In the genomic region with DNA sequence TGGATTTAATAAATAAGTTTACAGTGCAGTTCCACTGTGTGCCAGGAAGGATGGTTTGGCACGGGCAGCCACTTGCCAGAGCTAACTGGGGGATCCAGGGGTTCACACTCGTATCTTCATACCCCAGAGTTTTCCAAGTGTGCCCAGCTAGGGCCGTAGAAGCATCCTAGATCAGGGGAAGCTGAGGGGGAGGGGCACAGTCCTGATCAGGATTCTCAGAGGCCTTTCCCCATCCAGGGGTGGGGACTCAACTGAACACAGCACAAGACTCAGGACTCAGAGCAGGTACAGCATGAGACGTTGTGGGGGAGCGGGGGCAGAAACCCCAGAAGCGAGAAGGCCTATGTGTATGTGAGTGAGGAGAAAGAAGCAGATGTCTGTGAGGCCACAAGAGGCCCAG, we compare ENCODE assay signal across 10 mouse cellular contexts. TPM values are rescaled to one million over a fixed set of nuclear protein-coding genes. Genes with fewer than 3 reads are reported as not detected.
A peak's percentile ranks its signal among the peaks of the same experiment; 100 is the strongest.
DNase-seq lines count a peak whose midpoint lies in the region; ATAC-seq and TF ChIP-seq lines count a peak whose summit lies in the region.
"Had no signal": no experiment of that assay in that cellular context is flagged by ENCODE, and none has a peak within 500 bp of the region (broad histone marks: within the 10 kb centered on the region; RNA-seq: fewer than 3 reads in every experiment).

No protein-coding gene starts in this region.

- ATAC-seq in heart, embryonic 11.5 days (replicated peaks; ENCODE audit: insufficient number of reproducible peaks, low FRiP score, low TSS enrichment) = no peak
- ATAC-seq in lung, embryonic 16.5 days (ENCODE audit: low read depth) = peak; percentile 3; the same call in 1 of the 2 replicates
- ATAC-seq in embryonic facial prominence, embryonic 11.5 days (replicated peaks; ENCODE audit: insufficient number of reproducible peaks, low FRiP score, low TSS enrichment, low read depth) = no peak
- no peak for ATAC-seq in limb, embryonic 15.5 days (ENCODE audit: insufficient number of reproducible peaks, low FRiP score, low TSS enrichment, low read depth)

- 0 out of 2 replicates have a peak overlapping the region, but pooled peaks have one; percentile 1 for H3K4me3 ChIP-seq in heart, embryonic 11.5 days (ENCODE audit: low read depth, low read length)
- no peak overlapping the region for H3K4me3 ChIP-seq in lung, embryonic 16.5 days (ENCODE audit: low read length)
- no peak overlapping the region for H3K4me3 ChIP-seq in lung, adult 2 months (replicated peaks; ENCODE audit: extremely low read depth, low read depth, low read length)
- no peak overlapping the region for H3K4me3 ChIP-seq in embryonic facial prominence, embryonic 11.5 days (ENCODE audit: low read depth, low read length)
- no peak overlapping the region for H3K4me3 ChIP-seq in limb, embryonic 15.5 days

- H3K36me3 ChIP-seq in heart, embryonic 11.5 days (ENCODE audit: control insufficient read depth, insufficient read depth, low read length) = peaks cover 2% of the 10 kb centered on the region; the same call in 1 of the 2 replicates
- peaks cover 24% of the 10 kb centered on the region for H3K36me3 ChIP-seq in lung, embryonic 16.5 days (ENCODE audit: control insufficient read depth, insufficient read depth, low read length)
- no peaks in the 10 kb centered on the region; the same call in none of the 2 replicates for H3K36me3 ChIP-seq in embryonic facial prominence, embryonic 11.5 days (replicated peaks; ENCODE audit: control insufficient read depth, insufficient read depth, low read depth, low read length)
- peaks cover 45% of the 10 kb centered on the region for H3K36me3 ChIP-seq in limb, embryonic 15.5 days

- H3K9ac ChIP-seq in heart, embryonic 11.5 days (ENCODE audit: low read depth, low read length) = peak overlapping the region; percentile 28; the same call in 1 of the 2 replicates
- H3K9ac ChIP-seq in lung, embryonic 16.5 days (ENCODE audit: low read length) = peak overlapping the region; percentile 16
- H3K9ac ChIP-seq in embryonic facial prominence, embryonic 11.5 days (replicated peaks; ENCODE audit: low read length) = no peak overlapping the region; the same call in 1 of the 2 replicates
- 0 out of 2 replicates have a peak overlapping the region, but pooled peaks have one; percentile 17 for H3K9ac ChIP-seq in limb, embryonic 15.5 days

- H3K27me3 ChIP-seq in heart, embryonic 11.5 days (ENCODE audit: control insufficient read depth, insufficient read depth, low read length) = no peaks in the 10 kb centered on the region
- no peaks in the 10 kb centered on the region for H3K27me3 ChIP-seq in lung, embryonic 16.5 days (ENCODE audit: control insufficient read depth, insufficient read depth, low read depth, low read length)
- H3K27me3 ChIP-seq in embryonic facial prominence, embryonic 11.5 days (ENCODE audit: control insufficient read depth, insufficient read depth, low read length) = no peaks in the 10 kb centered on the region
- no peaks in the 10 kb centered on the region for H3K27me3 ChIP-seq in limb, embryonic 15.5 days

- no peak for TF ChIP-seq CTCF in lung, adult 2 months (IDR thresholded peaks at IDR 0.05; ENCODE audit: insufficient read depth, low read length)

- WGBS in heart, embryonic 11.5 days (ENCODE audit: insufficient replicate concordance) = 43% methylated on average over 6 of the region's 6 CpGs
- 47% methylated on average over 6 of the region's 6 CpGs for WGBS in lung, embryonic 16.5 days
- WGBS in lung, adult 2 months = 63% methylated on average over 6 of the region's 6 CpGs
- WGBS in embryonic facial prominence, embryonic 11.5 days = 51% methylated on average over 6 of the region's 6 CpGs
- WGBS in limb, embryonic 15.5 days = 41% methylated on average over 6 of the region's 6 CpGs

- no peak for DNase-seq in heart, postnatal 14 days
- no peak for DNase-seq in lung, adult 2 months
- no peak for DNase-seq in embryonic facial prominence, embryonic 11.5 days (ENCODE audit: low spot score)
- DNase-seq in cerebellum, adult 11-12 months = no peak
- DNase-seq in frontal cortex, postnatal 36 days (ENCODE audit: low spot score in 2 of 2) = no peak
- DNase-seq: thymus, postnatal 25 days had no signal

- H3K27ac ChIP-seq in heart, embryonic 11.5 days (ENCODE audit: low read depth, low read length) = peak overlapping the region; percentile 79
- peak overlapping the region; percentile 91 for H3K27ac ChIP-seq in lung, embryonic 16.5 days (ENCODE audit: low read length)
- peak overlapping the region; percentile 13; the same call in 1 of the 2 replicates for H3K27ac ChIP-seq in embryonic facial prominence, embryonic 11.5 days (replicated peaks; ENCODE audit: low read depth, low read length)
- H3K27ac ChIP-seq in limb, embryonic 15.5 days = peak overlapping the region; percentile 83

- H3K9me3 ChIP-seq in heart, embryonic 11.5 days (replicated peaks; ENCODE audit: control insufficient read depth, low read length) = no peaks in the 10 kb centered on the region
- no peaks in the 10 kb centered on the region for H3K9me3 ChIP-seq in lung, embryonic 16.5 days (ENCODE audit: control insufficient read depth, low read length)
- no peaks in the 10 kb centered on the region for H3K9me3 ChIP-seq in embryonic facial prominence, embryonic 11.5 days (replicated peaks; ENCODE audit: control insufficient read depth, low read length)
- no peaks in the 10 kb centered on the region for H3K9me3 ChIP-seq in limb, embryonic 15.5 days

- H3K4me1 ChIP-seq in heart, embryonic 11.5 days (ENCODE audit: control insufficient read depth, insufficient read depth, low read length) = peaks cover 78% of the 10 kb centered on the region
- peaks cover 72% of the 10 kb centered on the region for H3K4me1 ChIP-seq in lung, embryonic 16.5 days (replicated peaks; ENCODE audit: control insufficient read depth, insufficient read depth, low read length)
- H3K4me1 ChIP-seq in lung, adult 2 months (ENCODE audit: control insufficient read depth, insufficient read depth, low read length) = peaks cover 2% of the 10 kb centered on the region; the same call in 1 of the 2 replicates
- H3K4me1 ChIP-seq in embryonic facial prominence, embryonic 11.5 days (ENCODE audit: control insufficient read depth, insufficient read depth, low read length) = peaks cover 12% of the 10 kb centered on the region
- H3K4me1 ChIP-seq in limb, embryonic 15.5 days = peaks cover 90% of the 10 kb centered on the region

- H3K4me2 ChIP-seq in heart, embryonic 11.5 days = peak overlapping the region; percentile 48
- peak overlapping the region; percentile 40; the same call in 1 of the 2 replicates for H3K4me2 ChIP-seq in lung, embryonic 16.5 days (ENCODE audit: low read depth, low read length)
- H3K4me2 ChIP-seq in embryonic facial prominence, embryonic 11.5 days (ENCODE audit: low read depth, low read length) = no peak overlapping the region
- H3K4me2 ChIP-seq in limb, embryonic 15.5 days = peak overlapping the region; percentile 30

- no peak for TF ChIP-seq POLR2A in lung, adult 2 months (IDR thresholded peaks at IDR 0.05; ENCODE audit: borderline replicate concordance, extremely low read depth, low read depth, low read length)

- intact Hi-C loops in heart, postnatal 14 days (cut with DNase I) = no loop called here

RNA-seq across cellular contexts. Expression of a gene that starts 14.2 kb away (rescaled TPM):
- 8.5 and 8.8 TPM in 2 replicates for polyA plus RNA-seq in heart, embryonic 11.5 days (2014; fragmentation: Nextera tagmentation; extraction: Ambion mirVana)
- 10 to 100 TPM; 30.3 to 31.6 TPM for total RNA-seq in heart, postnatal 14 days (2021)
- 10.6 and 11.8 TPM in 2 replicates for polyA plus RNA-seq in lung, embryonic 16.5 days (2015; fragmentation: Nextera tagmentation; extraction: Ambion mirVana)
- 56.6 and 59.0 TPM in 2 replicates for polyA plus RNA-seq in lung, adult 2 months (2012; rRNA removed)
- 8.1 and 10.0 TPM in 2 replicates for polyA plus RNA-seq in embryonic facial prominence, embryonic 11.5 days (2014; fragmentation: Nextera tagmentation; extraction: Ambion mirVana)
- polyA plus RNA-seq in limb, embryonic 15.5 days (2015; fragmentation: Nextera tagmentation; extraction: Ambion mirVana) = 8.0 and 8.5 TPM in 2 replicates
- total RNA-seq: megakaryocyte-erythroid progenitor cell, adult 5-6 weeks had no signal

RNA-seq across cellular contexts. Expression of a gene that starts 54.5 kb away (rescaled TPM):
- 2.3 and 3.0 TPM in 2 replicates for polyA plus RNA-seq in heart, embryonic 11.5 days (2014; fragmentation: Nextera tagmentation; extraction: Ambion mirVana)
- 1 to 10 TPM; 2.4 to 3.3 TPM for total RNA-seq in heart, postnatal 14 days (2021)
- 3.0 and 3.8 TPM in 2 replicates for polyA plus RNA-seq in lung, embryonic 16.5 days (2015; fragmentation: Nextera tagmentation; extraction: Ambion mirVana)
- 13.1 and 20.0 TPM in 2 replicates for polyA plus RNA-seq in lung, adult 2 months (2012; rRNA removed)
- 1.8 and 2.3 TPM in 2 replicates for polyA plus RNA-seq in embryonic facial prominence, embryonic 11.5 days (2014; fragmentation: Nextera tagmentation; extraction: Ambion mirVana)
- 4.4 and 6.2 TPM in 2 replicates for polyA plus RNA-seq in limb, embryonic 15.5 days (2015; fragmentation: Nextera tagmentation; extraction: Ambion mirVana)

RNA-seq across cellular contexts. Expression of a gene that starts 56.7 kb away (rescaled TPM):
- polyA plus RNA-seq in heart, embryonic 11.5 days (2014; fragmentation: Nextera tagmentation; extraction: Ambion mirVana) = 2.1 and 2.8 TPM in 2 replicates
- total RNA-seq in heart, postnatal 14 days (2021) = 1 to 10 TPM; 4.1 to 4.5 TPM
- polyA plus RNA-seq in lung, embryonic 16.5 days (2015; fragmentation: Nextera tagmentation; extraction: Ambion mirVana) = 9.1 and 10.1 TPM in 2 replicates
- 59.1 and 61.6 TPM in 2 replicates for polyA plus RNA-seq in lung, adult 2 months (2012; rRNA removed)
- 1.8 and 1.9 TPM in 2 replicates for polyA plus RNA-seq in embryonic facial prominence, embryonic 11.5 days (2014; fragmentation: Nextera tagmentation; extraction: Ambion mirVana)
- polyA plus RNA-seq in limb, embryonic 15.5 days (2015; fragmentation: Nextera tagmentation; extraction: Ambion mirVana) = 6.0 and 7.9 TPM in 2 replicates
- total RNA-seq: megakaryocyte-erythroid progenitor cell, adult 5-6 weeks had no signal

Comparison
In these comparisons a context has a peak if more than half of its experiments do, and no peak if none do; other contexts are left out.
1. H3K27ac ChIP-seq: peak in every context shown above with its lines; median percentile 91 in lung, embryonic 16.5 days; 83 in limb, embryonic 15.5 days; 79 in heart, embryonic 11.5 days; 13 in embryonic facial prominence, embryonic 11.5 days.